Mouse (Mus musculus): Measurements from ENCODE around the gene Ly6g6f.

- TF ChIP-seq CTCF (IDR thresholded peaks at IDR 0.05; ENCODE audit: insufficient read depth, low read length) (no peak), POLR2A (IDR thresholded peaks at IDR 0.05; ENCODE audit: borderline replicate concordance, extremely low read depth, low read depth, low read length) (no peak)
Measured at GRCm38 (mm10) chr17:35097164-35097655, 11.8 kb upstream of the Ly6g6f start.

All from lung, adult 2 months (tissue).